Mouse (Mus musculus) MEL (cell line): Measurements from ENCODE around the gene Gucy1b2. TPM values are rescaled to one million over a fixed set of nuclear protein-coding genes. Genes with fewer than 3 reads are reported as not detected.

Experiments used
- DNase-seq: peaks from one replicate; pipeline ENCODE4 v3.0.0; 2011; ENCODE audit warnings: low read depth, low spot score
- H3K27ac ChIP-seq: 2 replicates; pipeline ENCODE4 v1.5.1; 2012; ENCODE audit warnings: low read depth, mild to moderate bottlenecking, control low read depth, low read length, moderate library complexity; ENCODE audit not compliant: control insufficient read depth
- H3K27me3 ChIP-seq, 2 experiments: fragments of 150-350 bp in 1 of 2; sonication (generic) in 1 of 2; 2 replicates each; pipeline ENCODE4 v1.6.1; 2012; ENCODE audit warnings: low read length in 2 of 2, mild to moderate bottlenecking in 2 of 2, improper control_type of control experiment in 1 of 2, moderate library complexity in 1 of 2; ENCODE audit not compliant: insufficient read depth in 2 of 2, control insufficient read depth in 1 of 2
- H3K36me3 ChIP-seq, 2 experiments: 2 replicates each; pipeline ENCODE4 v1.6.1; 2012 to 2014; ENCODE audit warnings: low read length in 2 of 2, improper control_type of control experiment in 1 of 2, inconsistent platforms in 1 of 2, mild to moderate bottlenecking in 1 of 2; ENCODE audit not compliant: insufficient read depth in 2 of 2, control insufficient read depth in 1 of 2
- H3K4me1 ChIP-seq, 2 experiments: fragments of 150-350 bp in 1 of 2; sonication (generic) in 1 of 2; 2 replicates each; pipeline ENCODE4 v1.6.1; 2012; ENCODE audit warnings: low read length in 2 of 2, improper control_type of control experiment in 1 of 2, mild to moderate bottlenecking in 1 of 2; ENCODE audit not compliant: insufficient read depth in 2 of 2, control insufficient read depth in 1 of 2
- H3K4me3 ChIP-seq, 2 experiments: fragments of 150-350 bp in 1 of 2; sonication (generic) in 1 of 2; 2 replicates each; pipeline ENCODE4 v1.5.1; 2012; ENCODE audit warnings: low read depth in 2 of 2, low read length in 2 of 2, mild to moderate bottlenecking in 2 of 2, moderate library complexity in 2 of 2, control low read depth in 1 of 2, improper control_type of control experiment in 1 of 2; ENCODE audit not compliant: control insufficient read depth in 1 of 2, insufficient read depth in 1 of 2
- H3K79me2 ChIP-seq: 2 replicates; pipeline ENCODE4 v1.6.1; 2012; ENCODE audit warnings: mild to moderate bottlenecking, low read length, moderate library complexity; ENCODE audit not compliant: control insufficient read depth, poor library complexity, insufficient read depth
- H3K9ac ChIP-seq: 2 replicates; pipeline ENCODE4 v1.6.1; 2012; ENCODE audit warnings: low read depth, mild to moderate bottlenecking, control low read depth, low read length, moderate library complexity; ENCODE audit not compliant: control insufficient read depth, poor library complexity, severe bottlenecking
- H3K9me3 ChIP-seq: fragments of 150-350 bp; sonication (generic); replicated peaks from 2 replicates; pipeline ENCODE4 v1.6.1; 2012; ENCODE audit warnings: mild to moderate bottlenecking, low read length, improper control_type of control experiment, moderate library complexity; ENCODE audit not compliant: insufficient read depth
- CHD1 ChIP-seq: IDR thresholded peaks from 2 replicates; pipeline ENCODE4 v1.6.1; 2012; ENCODE audit warnings: low read depth, mild to moderate bottlenecking, inconsistent platforms, low read length, improper control_type of control experiment
- CHD2 ChIP-seq: IDR thresholded peaks from 2 replicates; pipeline ENCODE4 v1.6.1; 2011; ENCODE audit warnings: low read length, improper control_type of control experiment
- CTCF ChIP-seq, 3 experiments: IDR thresholded peaks in 2 of 3; conservative IDR thresholded peaks in 1 of 3; 2 replicates each; pipeline ENCODE4 v1.5.1; 2011 to 2012; ENCODE audit warnings: low read length in 3 of 3, low read depth in 2 of 3, mild to moderate bottlenecking in 2 of 3, improper control_type of control experiment in 1 of 3, inconsistent platforms in 1 of 3, mixed read lengths in 1 of 3, moderate library complexity in 1 of 3; ENCODE audit not compliant: control insufficient read depth in 1 of 3, insufficient read depth in 1 of 3, poor library complexity in 1 of 3, severe bottlenecking in 1 of 3
- E2F4 ChIP-seq: IDR thresholded peaks from 2 replicates; pipeline ENCODE4 v1.6.1; 2011; ENCODE audit warnings: low read depth, low read length, improper control_type of control experiment, borderline replicate concordance
- ELF1 ChIP-seq: IDR thresholded peaks from 2 replicates; pipeline ENCODE4 v1.6.1; 2014; ENCODE audit warnings: low read depth, mild to moderate bottlenecking, inconsistent platforms, low read length, improper control_type of control experiment, moderate library complexity
- GABPA ChIP-seq: IDR thresholded peaks from 2 replicates; pipeline ENCODE4 v1.6.1; 2012; ENCODE audit warnings: low read depth, mild to moderate bottlenecking, inconsistent platforms, low read length, improper control_type of control experiment, moderate library complexity
- MAFK ChIP-seq: IDR thresholded peaks from 2 replicates; pipeline ENCODE4 v1.6.1; 2011; ENCODE audit warnings: low read depth, mild to moderate bottlenecking, low read length, improper control_type of control experiment, borderline replicate concordance
- MAX ChIP-seq: IDR thresholded peaks from 2 replicates; pipeline ENCODE4 v1.6.1; 2011; ENCODE audit warnings: low read length, improper control_type of control experiment
- MYB ChIP-seq: IDR thresholded peaks from 2 replicates; pipeline ENCODE4 v1.6.1; 2011; ENCODE audit warnings: mild to moderate bottlenecking, low read depth, low read length, improper control_type of control experiment
- NELFE ChIP-seq: IDR thresholded peaks from 2 replicates; pipeline ENCODE4 v1.6.1; 2011; ENCODE audit warnings: low read depth, low read length, improper control_type of control experiment
- NRF1 ChIP-seq: IDR thresholded peaks from 2 replicates; pipeline ENCODE4 v1.6.1; 2014; ENCODE audit warnings: low read depth, mild to moderate bottlenecking, inconsistent platforms, low read length, improper control_type of control experiment, moderate library complexity; ENCODE audit not compliant: poor library complexity, insufficient read depth, severe bottlenecking
- POLR2A ChIP-seq, 2 experiments: IDR thresholded peaks; 2 replicates each; pipeline ENCODE4 v1.6.1; 2011 to 2012; ENCODE audit warnings: low read length in 2 of 2, mild to moderate bottlenecking in 2 of 2, control low read depth in 1 of 2, improper control_type of control experiment in 1 of 2, low read depth in 1 of 2, moderate library complexity in 1 of 2; ENCODE audit not compliant: control insufficient read depth in 1 of 2, insufficient read depth in 1 of 2, poor library complexity in 1 of 2
- POLR2AphosphoS5 ChIP-seq: IDR thresholded peaks from 2 replicates; pipeline ENCODE4 v1.6.1; 2012; ENCODE audit warnings: low read depth, borderline replicate concordance, mild to moderate bottlenecking, inconsistent platforms, low read length, moderate library complexity, mixed read lengths
- RAD21 ChIP-seq: IDR thresholded peaks from 2 replicates; pipeline ENCODE4 v1.6.1; 2011; ENCODE audit warnings: mild to moderate bottlenecking, low read depth, low read length, improper control_type of control experiment
- SIN3A ChIP-seq: IDR thresholded peaks from 2 replicates; pipeline ENCODE4 v1.6.1; 2012; ENCODE audit warnings: low read length, improper control_type of control experiment, inconsistent platforms
- SMC3 ChIP-seq: IDR thresholded peaks from 2 replicates; pipeline ENCODE4 v1.6.1; 2011; ENCODE audit warnings: low read depth, low read length, improper control_type of control experiment
- TAL1 ChIP-seq: IDR thresholded peaks from 2 replicates; pipeline ENCODE4 v1.6.1; 2012; ENCODE audit warnings: mild to moderate bottlenecking, inconsistent platforms, low read length, moderate library complexity, mixed read lengths
- TBP ChIP-seq: IDR thresholded peaks from 2 replicates; pipeline ENCODE4 v1.8.0; 2011; ENCODE audit warnings: low read depth, low read length, improper control_type of control experiment
- USF1 ChIP-seq: IDR thresholded peaks from 2 replicates; pipeline ENCODE4 v1.6.1; 2014; ENCODE audit warnings: low read depth, mild to moderate bottlenecking, inconsistent platforms, low read length, improper control_type of control experiment, moderate library complexity
- ZC3H11A ChIP-seq: IDR thresholded peaks from 2 replicates; pipeline ENCODE4 v1.6.1; 2012; ENCODE audit warnings: low read depth, mild to moderate bottlenecking, inconsistent platforms, low read length, improper control_type of control experiment
- ZKSCAN1 ChIP-seq: IDR thresholded peaks from 2 replicates; pipeline ENCODE4 v1.6.1; 2012; ENCODE audit warnings: low read depth, mild to moderate bottlenecking, inconsistent platforms, low read length, improper control_type of control experiment, moderate library complexity
- ZMIZ1 ChIP-seq: IDR thresholded peaks from 2 replicates; pipeline ENCODE4 v1.6.1; 2012; ENCODE audit warnings: low read depth, mild to moderate bottlenecking, inconsistent platforms, low read length, improper control_type of control experiment, moderate library complexity
- ZNF384 ChIP-seq: IDR thresholded peaks from 2 replicates; pipeline ENCODE4 v1.6.1; 2012; ENCODE audit warnings: low read depth, mild to moderate bottlenecking, inconsistent platforms, low read length, improper control_type of control experiment
- polyA plus RNA-seq, 2 experiments: library from polyadenylated mRNA; stranded (reverse) in 1 of 2; unstranded in 1 of 2; fragments of >175 nt in 1 of 2; fragments of >200 nt in 1 of 2; gene quantifications; 2 replicates each; pipeline versions ENCODE4 v1.2.1 to v1.2.4; 2012; ENCODE audit warnings: low replicate concordance in 2 of 2, low read depth in 1 of 2; ENCODE audit not compliant: insufficient read length in 2 of 2, insufficient read depth in 1 of 2, missing spikeins in 1 of 2
- total RNA-seq: library from RNA; depleted of rRNA; stranded (reverse); fragments of 300-350 nt; gene quantifications from 2 replicates; pipeline ENCODE4 v1.2.3, GENCODE M21; 2012

Gucy1b2 gene
- total and polyA plus RNA-seq, 3 experiments, result not detected

DNA sequence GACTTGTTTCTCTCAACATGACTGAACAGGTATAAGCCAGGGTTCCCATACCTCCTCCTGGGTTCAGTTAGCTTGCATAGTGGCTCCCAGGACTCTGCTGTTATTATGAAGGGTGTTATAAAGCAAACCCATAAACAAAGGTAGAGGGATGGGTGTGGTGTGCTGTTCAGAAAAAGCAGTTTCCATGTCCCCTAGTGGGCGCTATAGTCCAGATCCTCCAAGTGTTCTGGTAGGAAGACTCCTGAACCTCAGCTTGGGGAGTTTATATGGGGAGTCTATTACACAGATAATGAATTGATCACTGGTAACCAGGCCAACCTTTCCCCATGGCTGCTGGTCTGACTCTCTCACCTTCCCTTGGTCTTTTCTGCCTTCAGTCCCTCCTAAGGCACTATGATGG is 18.4 kb upstream of the Gucy1b2 start:
- no peaks in the 10 kb centered on the region for H3K4me1 ChIP-seq
- DNase-seq, result no peak
- H3K4me3 ChIP-seq, result no peak overlapping the region
- H3K79me2 ChIP-seq, result no peaks in the 10 kb centered on the region
- peaks cover 0 to 3% of the 10 kb centered on the region in 2 experiments; a peak in 2 of 4 replicates for H3K27me3 ChIP-seq
- TF ChIP-seq CTCF (IDR thresholded peaks at IDR 0.05 in 2 of 3, conservative IDR thresholded peaks at IDR 0.05 in 1 of 3; ENCODE audit: control insufficient read depth in 1 of 3, insufficient read depth in 1 of 3, low read depth in 2 of 3, low read length in 3 of 3, poor library complexity in 1 of 3, severe bottlenecking in 1 of 3), result peak in 2 of 3 experiments; percentile 30 to 39; a peak in 5 of 6 replicates
- TF ChIP-seq USF1, result no peak
- no peak for TF ChIP-seq ZKSCAN1
- TF ChIP-seq POLR2AphosphoS5, result no peak
- TF ChIP-seq POLR2A (IDR thresholded peaks at IDR 0.05; ENCODE audit: control insufficient read depth in 1 of 2, insufficient read depth in 1 of 2, low read depth in 1 of 2, low read length in 2 of 2, poor library complexity in 1 of 2), result no peak
- no peak for TF ChIP-seq ELF1
- no peak for TF ChIP-seq ZNF384
- TF ChIP-seq SIN3A, result no peak
- peak; percentile 25; the same call in 1 of the 2 replicates for TF ChIP-seq SMC3
- no peak for TF ChIP-seq CHD2
- TF ChIP-seq TBP, result no peak
- no peak for TF ChIP-seq E2F4
- TF ChIP-seq MAFK, result no peak
- H3K9ac ChIP-seq, result no peak overlapping the region
- no peaks in the 10 kb centered on the region for H3K36me3 ChIP-seq
- no peaks in the 10 kb centered on the region for H3K9me3 ChIP-seq
- no peak overlapping the region for H3K27ac ChIP-seq

DNA sequence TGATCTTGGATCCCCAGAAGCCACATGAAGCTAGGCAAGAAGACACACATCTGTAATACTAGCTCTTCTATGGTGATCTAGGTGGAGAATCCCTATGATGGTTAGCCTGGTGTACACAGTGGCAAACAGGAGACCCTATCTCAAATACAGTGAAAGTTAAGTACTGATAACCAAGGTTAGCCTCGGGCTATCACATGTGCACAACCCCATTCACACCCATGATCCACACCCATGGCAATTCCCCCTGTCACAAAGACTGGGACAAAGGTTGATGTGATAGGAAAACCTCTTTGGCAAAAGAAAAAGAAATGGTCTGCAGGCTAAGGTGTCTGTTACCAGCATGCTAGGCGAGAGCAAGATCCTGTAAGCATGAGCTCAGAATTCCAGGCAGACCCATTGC is 16.0 kb upstream of the Gucy1b2 start:
- Histone ChIP-seq H3K4me1 (no peaks in the 10 kb centered on the region), H3K27me3 (peaks cover 0 to 5% of the 10 kb centered on the region in 2 experiments; a peak in 2 of 4 replicates), H3K9me3 (no peaks in the 10 kb centered on the region), H3K27ac (no peak overlapping the region), H3K36me3 (no peaks in the 10 kb centered on the region), H3K9ac (no peak overlapping the region), H3K79me2 (no peaks in the 10 kb centered on the region), H3K4me3 (no peak overlapping the region)
- DNase-seq, result no peak
- TF ChIP-seq CHD1 (no peak), GABPA (no peak), CHD2 (no peak), MAX (no peak), ZMIZ1 (no peak), SMC3 (no peak), TAL1 (no peak), RAD21 (no peak), NRF1 (no peak), E2F4 (no peak), ZC3H11A (no peak), NELFE (no peak), MYB (no peak)
